Mouse (Mus musculus) thymus, postnatal 25 days (tissue): ENCODE data around the gene Prkrip1.
A peak's percentile ranks its signal among the peaks of the same experiment; 100 is the strongest.

Experiments
- DNase-seq: peaks from one replicate; pipeline ENCODE4 v3.0.0; 2022

Gene Prkrip1

GRCm38 (mm10) chr5:136198474-136199391, at the start of gene Prkrip1:
Gene Prkrip1 (minus strand): TSS chr5:136198963.
- peak; percentile 94 for DNase-seq

GRCm38 (mm10) chr5:136248441-136248840, 49.7 kb upstream of the Prkrip1 start:
- no peak for DNase-seq

- DNase-seq, result no peak
Observed at GRCm38 (mm10) chr5:136246452-136246838, 47.7 kb upstream of the Prkrip1 start, which contains the start of gene Sh2b2. Gene Sh2b2 (minus strand): TSS chr5:136246556.

GRCm38 (mm10) chr5:136245541-136246451, 47.0 kb upstream of the Prkrip1 start:
- DNase-seq, result no peak

GRCm38 (mm10) chr5:136244762-136245540, 46.2 kb upstream of the Prkrip1 start:
- DNase-seq, result peak; percentile 60

GRCm38 (mm10) chr5:136243851-136244761, 45.3 kb upstream of the Prkrip1 start:
- peak; percentile 16 for DNase-seq

- peak; percentile 41 for DNase-seq
Observed at GRCm38 (mm10) chr5:136241161-136241560, 42.4 kb upstream of the Prkrip1 start.

- DNase-seq, result no peak
Observed at GRCm38 (mm10) chr5:136240381-136240780, 41.6 kb upstream of the Prkrip1 start.

- no peak for DNase-seq
Observed at GRCm38 (mm10) chr5:136237607-136238006, 38.8 kb upstream of the Prkrip1 start.

GRCm38 (mm10) chr5:136236611-136237010, 37.8 kb upstream of the Prkrip1 start:
- no peak for DNase-seq

- no peak for DNase-seq
Observed at GRCm38 (mm10) chr5:136230348-136231035, 31.7 kb upstream of the Prkrip1 start.

- DNase-seq, result no peak
Observed at GRCm38 (mm10) chr5:136226246-136226876, 27.6 kb upstream of the Prkrip1 start.

- no peak for DNase-seq
Observed at GRCm38 (mm10) chr5:136218585-136218984, 19.8 kb upstream of the Prkrip1 start.

- DNase-seq, result no peak
Observed at GRCm38 (mm10) chr5:136217932-136218381, 19.2 kb upstream of the Prkrip1 start.

- no peak for DNase-seq
Observed at GRCm38 (mm10) chr5:136217004-136217665, 18.4 kb upstream of the Prkrip1 start.

GRCm38 (mm10) chr5:136215958-136216357, 17.2 kb upstream of the Prkrip1 start:
- DNase-seq, result no peak

GRCm38 (mm10) chr5:136215211-136215610, 16.4 kb upstream of the Prkrip1 start:
- no peak for DNase-seq

GRCm38 (mm10) chr5:136213716-136214115, 15.0 kb upstream of the Prkrip1 start:
- no peak for DNase-seq

- DNase-seq, result no peak
Observed at GRCm38 (mm10) chr5:136212716-136213115, 14.0 kb upstream of the Prkrip1 start.
